Mouse (Mus musculus) bone marrow, adult 2 months (tissue): ENCODE data around the gene Grin2c.

Experiments
- CTCF ChIP-seq: fragments of 200-500 bp; IDR thresholded peaks from 2 replicates; pipeline ENCODE4 v1.5.1; 2011; ENCODE audit warnings: low read length, control low read depth; ENCODE audit not compliant: control insufficient read depth, insufficient read depth
- POLR2A ChIP-seq: fragments of 200-500 bp; IDR thresholded peaks from 2 replicates; pipeline ENCODE4 v1.6.1; 2011; ENCODE audit warnings: low read depth, mild to moderate bottlenecking, control low read depth, low read length, borderline replicate concordance; ENCODE audit not compliant: control insufficient read depth

DNA sequence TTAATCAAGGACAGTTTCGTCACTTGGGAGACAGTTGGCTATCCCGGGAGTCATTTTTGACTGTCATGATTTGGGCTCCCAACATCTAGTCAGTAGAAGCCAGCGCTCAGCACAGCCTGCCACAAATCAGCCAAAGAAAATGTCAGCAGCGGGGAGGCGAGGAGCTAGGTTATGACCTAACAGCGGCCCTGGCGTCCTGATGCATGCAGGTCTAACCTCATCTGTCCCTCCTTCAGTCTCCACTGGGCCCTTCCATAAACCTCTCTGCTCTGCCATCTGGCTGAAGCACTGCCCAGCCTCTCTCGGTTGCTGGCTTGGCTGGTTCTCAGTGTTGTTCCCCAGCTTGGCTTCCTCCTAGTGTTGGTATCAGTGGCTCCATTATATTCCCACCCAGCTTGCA lies 15.3 kb upstream of the Grin2c start:
- TF ChIP-seq CTCF = no peak
- no peak for TF ChIP-seq POLR2A
